Mouse (Mus musculus): Measurements from ENCODE around the gene Trpm3. TPM values are rescaled to one million over a fixed set of nuclear protein-coding genes. Genes with fewer than 3 reads are reported as not detected.

Trpm3 gene
- polyA plus RNA-seq, 1 experiment from 2014 or later = 1.7 TPM

- H3K4me2 ChIP-seq = no peak overlapping the region
- H3K27me3 ChIP-seq = peaks cover 15% of the 10 kb centered on the region; the same call in 1 of the 2 replicates
- no peaks in the 10 kb centered on the region for H3K36me3 ChIP-seq
- 63% methylated on average over 3 of the region's 3 CpGs for WGBS
- H3K27ac ChIP-seq = no peak overlapping the region
- H3K4me1 ChIP-seq = no peaks in the 10 kb centered on the region
- H3K9me3 ChIP-seq = no peaks in the 10 kb centered on the region
- no peak for ATAC-seq (ENCODE audit: insufficient number of reproducible peaks, insufficient read depth, low FRiP score, low TSS enrichment, low read depth)
- no peak overlapping the region for H3K9ac ChIP-seq
- no peak overlapping the region for H3K4me3 ChIP-seq
Observed at GRCm38 (mm10) chr19:22882670-22883111, 743.8 kb downstream of the Trpm3 start.

GRCm38 (mm10) chr19:22883154-22883553, 744.3 kb downstream of the Trpm3 start:
- Histone ChIP-seq H3K36me3 (no peaks in the 10 kb centered on the region), H3K27ac (no peak overlapping the region), H3K4me2 (no peak overlapping the region), H3K27me3 (peaks cover 15% of the 10 kb centered on the region; the same call in 1 of the 2 replicates), H3K9me3 (no peaks in the 10 kb centered on the region), H3K4me1 (no peaks in the 10 kb centered on the region), H3K4me3 (no peak overlapping the region), H3K9ac (no peak overlapping the region)
- WGBS = 89% methylated on average over 7 of the region's 7 CpGs
- no peak for ATAC-seq (ENCODE audit: insufficient number of reproducible peaks, insufficient read depth, low FRiP score, low TSS enrichment, low read depth)

- WGBS = 24% methylated on average over 18 of the region's 18 CpGs
- Histone ChIP-seq H3K27me3 (peaks cover 15% of the 10 kb centered on the region; the same call in 1 of the 2 replicates), H3K4me2 (peak overlapping the region; percentile 53), H3K9me3 (no peaks in the 10 kb centered on the region), H3K4me1 (no peaks in the 10 kb centered on the region), H3K36me3 (no peaks in the 10 kb centered on the region), H3K9ac (no peak overlapping the region), H3K4me3 (peak overlapping the region; percentile 24), H3K27ac (no peak overlapping the region)
- peak; percentile 67; the same call in 1 of the 2 replicates for ATAC-seq (ENCODE audit: insufficient number of reproducible peaks, insufficient read depth, low FRiP score, low TSS enrichment, low read depth)
Observed at GRCm38 (mm10) chr19:22883744-22884317, 745.0 kb downstream of the Trpm3 start.

DNA sequence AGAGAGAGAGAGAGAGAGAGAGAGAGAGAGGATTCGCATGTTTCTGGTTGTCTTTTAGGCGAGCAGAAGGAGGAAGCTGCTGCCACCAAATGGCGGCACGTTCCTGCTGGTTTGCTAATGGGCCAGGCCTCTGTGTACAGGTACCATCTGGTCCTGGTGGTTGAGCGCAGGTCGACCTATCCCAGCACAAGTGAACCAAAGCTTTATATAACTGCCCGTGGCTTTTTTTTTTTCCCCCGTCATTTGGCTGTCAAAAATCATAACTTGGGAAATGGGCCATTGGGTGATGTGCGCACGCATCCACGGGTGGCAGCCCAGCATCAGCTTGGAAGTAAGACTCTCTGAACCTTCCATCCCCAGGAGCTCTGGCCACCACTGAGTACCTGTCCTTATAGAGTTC, 745.5 kb downstream of the Trpm3 start:
- no peaks in the 10 kb centered on the region for H3K36me3 ChIP-seq
- ATAC-seq (ENCODE audit: insufficient number of reproducible peaks, insufficient read depth, low FRiP score, low TSS enrichment, low read depth) = 0 out of 2 replicates have a peak, but pooled peaks have one; percentile 71
- H3K9ac ChIP-seq = no peak overlapping the region
- no peak overlapping the region for H3K27ac ChIP-seq
- H3K4me3 ChIP-seq = no peak overlapping the region; the same call in 1 of the 2 replicates
- peak overlapping the region; percentile 53 for H3K4me2 ChIP-seq
- 49% methylated on average over 10 of the region's 11 CpGs for WGBS
- peaks cover 15% of the 10 kb centered on the region; the same call in 1 of the 2 replicates for H3K27me3 ChIP-seq
- no peaks in the 10 kb centered on the region for H3K9me3 ChIP-seq
- no peaks in the 10 kb centered on the region for H3K4me1 ChIP-seq

DNA sequence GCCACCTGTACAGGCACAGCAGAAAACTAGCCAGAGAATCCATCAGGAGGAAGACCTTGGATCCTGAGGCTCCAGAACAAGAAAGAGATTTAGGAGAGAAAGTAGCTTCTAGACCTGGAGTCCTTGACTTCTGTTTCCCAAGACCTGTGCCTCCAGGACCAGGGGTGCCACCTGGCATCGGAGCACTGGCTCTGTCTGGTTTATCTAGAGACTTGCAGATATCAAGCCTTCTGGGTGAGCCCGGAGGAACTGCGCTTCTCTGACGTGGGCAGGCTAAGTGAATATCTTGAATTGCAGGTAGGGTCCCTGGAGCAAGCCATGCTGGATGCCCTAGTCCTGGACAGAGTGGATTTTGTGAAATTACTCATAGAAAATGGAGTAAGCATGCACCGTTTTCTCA, 746.2 kb downstream of the Trpm3 start:
- 95% methylated on average over 5 of the region's 5 CpGs for WGBS
- peaks cover 15% of the 10 kb centered on the region; the same call in 1 of the 2 replicates for H3K27me3 ChIP-seq
- no peak overlapping the region for H3K4me2 ChIP-seq
- no peaks in the 10 kb centered on the region for H3K4me1 ChIP-seq
- no peak overlapping the region for H3K27ac ChIP-seq
- no peak overlapping the region for H3K9ac ChIP-seq
- no peaks in the 10 kb centered on the region for H3K36me3 ChIP-seq
- no peak overlapping the region for H3K4me3 ChIP-seq
- H3K9me3 ChIP-seq = no peaks in the 10 kb centered on the region
- no peak for ATAC-seq (ENCODE audit: insufficient number of reproducible peaks, insufficient read depth, low FRiP score, low TSS enrichment, low read depth)

DNA sequence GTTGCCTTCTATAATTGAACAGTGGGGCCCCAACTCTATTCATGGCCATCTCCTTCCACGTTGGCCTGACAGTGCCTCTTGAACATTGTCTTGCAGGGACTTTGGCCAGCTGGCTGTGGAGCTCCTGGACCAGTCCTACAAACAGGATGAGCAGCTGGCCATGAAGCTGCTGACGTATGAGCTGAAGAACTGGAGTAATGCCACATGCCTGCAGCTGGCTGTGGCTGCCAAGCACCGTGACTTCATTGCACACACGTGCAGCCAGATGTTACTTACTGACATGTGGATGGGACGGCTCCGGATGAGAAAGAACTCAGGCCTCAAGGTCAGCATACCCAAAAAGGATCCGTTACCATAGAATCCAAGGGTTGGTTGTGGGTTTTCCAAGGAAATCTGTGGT, 763.0 kb downstream of the Trpm3 start:
- no peaks in the 10 kb centered on the region for H3K27me3 ChIP-seq
- H3K9me3 ChIP-seq = no peaks in the 10 kb centered on the region
- no peak overlapping the region for H3K4me3 ChIP-seq
- H3K36me3 ChIP-seq = no peaks in the 10 kb centered on the region
- no peak overlapping the region for H3K9ac ChIP-seq
- ATAC-seq (ENCODE audit: insufficient number of reproducible peaks, insufficient read depth, low FRiP score, low TSS enrichment, low read depth) = no peak
- H3K27ac ChIP-seq = no peak overlapping the region
- H3K4me1 ChIP-seq = peaks cover 9% of the 10 kb centered on the region
- 85% methylated on average over 7 of the region's 7 CpGs for WGBS
- no peak overlapping the region for H3K4me2 ChIP-seq

GRCm38 (mm10) chr19:22902386-22902785, 763.5 kb downstream of the Trpm3 start:
- H3K36me3 ChIP-seq = no peaks in the 10 kb centered on the region
- no peak overlapping the region for H3K27ac ChIP-seq
- no peak overlapping the region for H3K4me3 ChIP-seq
- no peak for ATAC-seq (ENCODE audit: insufficient number of reproducible peaks, insufficient read depth, low FRiP score, low TSS enrichment, low read depth)
- H3K4me2 ChIP-seq = no peak overlapping the region
- peaks cover 9% of the 10 kb centered on the region for H3K4me1 ChIP-seq
- H3K27me3 ChIP-seq = no peaks in the 10 kb centered on the region
- no peaks in the 10 kb centered on the region for H3K9me3 ChIP-seq
- WGBS = 90% methylated on average over 6 of the region's 6 CpGs
- H3K9ac ChIP-seq = no peak overlapping the region

- Histone ChIP-seq H3K4me2 (peak overlapping the region; percentile 16; the same call in 1 of the 2 replicates), H3K9ac (no peak overlapping the region), H3K27me3 (no peaks in the 10 kb centered on the region), H3K4me1 (peaks cover 9% of the 10 kb centered on the region), H3K4me3 (no peak overlapping the region), H3K9me3 (no peaks in the 10 kb centered on the region), H3K27ac (no peak overlapping the region; the same call in 1 of the 2 replicates), H3K36me3 (no peaks in the 10 kb centered on the region)
- 53% methylated on average over 11 of the region's 11 CpGs for WGBS
- no peak for ATAC-seq (ENCODE audit: insufficient number of reproducible peaks, insufficient read depth, low FRiP score, low TSS enrichment, low read depth)
Observed at GRCm38 (mm10) chr19:22905066-22905482, 766.2 kb downstream of the Trpm3 start.

DNA sequence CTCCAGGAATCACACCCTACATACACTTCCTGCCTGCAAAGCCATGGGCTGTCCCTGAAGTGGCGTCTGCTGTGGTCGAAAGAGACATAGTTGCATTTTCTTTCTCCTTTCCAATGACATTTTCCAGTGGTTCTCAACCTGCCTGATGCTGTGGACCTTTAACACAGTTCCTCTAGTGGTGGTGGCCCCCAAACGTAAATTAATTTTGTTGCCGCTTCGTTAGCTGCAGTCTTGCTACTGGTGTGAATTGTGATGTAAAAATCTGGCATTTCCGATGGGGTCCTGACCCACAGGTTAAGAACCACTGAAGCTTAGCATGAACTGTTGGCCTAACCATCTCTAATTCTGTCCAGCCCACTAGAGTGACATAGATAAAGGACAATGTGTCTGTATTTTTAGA, 771.8 kb downstream of the Trpm3 start:
- no peaks in the 10 kb centered on the region for H3K9me3 ChIP-seq
- H3K4me2 ChIP-seq = no peak overlapping the region
- no peaks in the 10 kb centered on the region for H3K27me3 ChIP-seq
- H3K4me3 ChIP-seq = no peak overlapping the region
- H3K4me1 ChIP-seq = no peaks in the 10 kb centered on the region
- 84% methylated on average over 6 of the region's 6 CpGs for WGBS
- H3K27ac ChIP-seq = no peak overlapping the region
- no peak for ATAC-seq (ENCODE audit: insufficient number of reproducible peaks, insufficient read depth, low FRiP score, low TSS enrichment, low read depth)
- H3K9ac ChIP-seq = no peak overlapping the region
- no peaks in the 10 kb centered on the region for H3K36me3 ChIP-seq

DNA sequence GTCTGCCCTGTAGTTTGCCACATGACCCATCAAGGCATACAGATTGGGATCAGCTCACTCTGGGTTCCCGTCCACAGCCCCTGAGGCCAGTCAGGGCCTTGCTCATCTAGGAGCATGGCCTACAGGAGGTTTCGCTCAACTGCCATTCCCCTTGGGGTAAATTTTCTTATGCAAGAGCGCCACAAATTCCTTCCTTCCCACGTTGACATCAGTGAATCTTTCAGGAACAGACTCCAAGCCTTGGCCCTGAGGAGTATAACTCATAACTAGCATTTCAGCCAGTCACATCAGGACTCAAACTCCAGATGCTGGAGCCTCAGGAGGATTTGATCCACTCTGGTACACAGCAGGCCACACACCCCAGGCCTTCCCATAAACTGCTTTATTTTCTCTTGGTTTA, 774.1 kb downstream of the Trpm3 start:
- no peaks in the 10 kb centered on the region for H3K36me3 ChIP-seq
- ATAC-seq (ENCODE audit: insufficient number of reproducible peaks, insufficient read depth, low FRiP score, low TSS enrichment, low read depth) = no peak
- H3K4me3 ChIP-seq = no peak overlapping the region
- WGBS = 69% methylated on average over 4 of the region's 4 CpGs
- H3K27ac ChIP-seq = no peak overlapping the region
- no peaks in the 10 kb centered on the region for H3K27me3 ChIP-seq
- H3K4me1 ChIP-seq = peaks cover 19% of the 10 kb centered on the region
- H3K9ac ChIP-seq = no peak overlapping the region
- no peaks in the 10 kb centered on the region for H3K9me3 ChIP-seq
- H3K4me2 ChIP-seq = no peak overlapping the region

DNA sequence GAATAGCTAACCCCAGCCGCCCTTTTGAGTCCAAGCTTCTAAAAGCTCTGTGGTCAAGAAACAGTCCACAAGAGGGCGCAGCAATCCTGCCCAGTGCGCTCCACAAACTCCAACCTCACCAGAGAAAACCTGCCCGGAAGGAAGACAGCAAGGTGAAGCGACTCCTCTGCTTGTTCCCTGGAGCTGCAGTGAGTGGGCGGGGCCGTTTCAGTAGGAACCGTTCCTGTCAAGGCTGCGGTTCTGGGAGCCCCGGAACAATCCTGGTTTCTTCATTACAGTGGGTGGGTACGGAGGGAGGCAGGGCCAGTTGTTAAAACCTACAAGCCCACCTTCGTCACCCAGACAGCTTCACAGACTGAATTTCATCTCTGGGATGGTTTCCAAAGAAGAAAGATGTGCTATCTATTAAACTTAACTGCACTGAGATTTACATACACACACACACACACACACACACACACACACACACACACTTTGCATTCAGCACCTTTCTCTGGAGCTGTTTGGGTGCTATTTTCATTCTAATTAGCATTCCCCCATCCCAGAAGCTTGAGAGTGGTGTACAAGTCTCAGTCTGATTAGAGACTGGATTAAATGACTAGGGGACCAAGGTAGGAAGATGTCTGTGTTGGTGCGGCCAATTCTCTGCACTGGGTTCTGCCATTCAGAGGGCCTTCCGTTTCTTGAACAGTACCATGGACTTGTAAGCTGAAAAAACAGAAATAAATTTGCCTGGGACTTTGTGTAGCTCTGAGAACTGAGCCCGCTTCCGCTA, 777.2 kb downstream of the Trpm3 start:
- WGBS = 16% methylated on average over 16 of the region's 16 CpGs
- Histone ChIP-seq H3K4me2 (peak overlapping the region; percentile 65), H3K36me3 (no peaks in the 10 kb centered on the region), H3K4me1 (peaks cover 20% of the 10 kb centered on the region), H3K4me3 (peak overlapping the region; percentile 37), H3K9ac (peak overlapping the region; percentile 54; the same call in 1 of the 2 replicates), H3K27ac (peak overlapping the region; percentile 81), H3K27me3 (no peaks in the 10 kb centered on the region), H3K9me3 (no peaks in the 10 kb centered on the region)
- ATAC-seq (ENCODE audit: insufficient number of reproducible peaks, insufficient read depth, low FRiP score, low TSS enrichment, low read depth) = no peak

All from embryonic facial prominence, embryonic 13.5 days (tissue).